Mouse (Mus musculus) ovary, adult 18-20 months (tissue): ENCODE measurements around the gene Opcml.

Source experiments
- DNase-seq: peaks from one replicate; pipeline ENCODE4 v3.0.0; 2022; ENCODE audit warnings: low spot score, mixed read lengths

Opcml gene

GRCm38 (mm10) chr9:28327985-28328384 lies 537.4 kb downstream of the Opcml start:
- DNase-seq = no peak

GRCm38 (mm10) chr9:28328434-28328833 lies 537.9 kb downstream of the Opcml start:
- DNase-seq = no peak

- no peak for DNase-seq
These were observed 538.9 kb downstream of the Opcml start for GRCm38 (mm10) chr9:28329477-28329876.

DNA sequence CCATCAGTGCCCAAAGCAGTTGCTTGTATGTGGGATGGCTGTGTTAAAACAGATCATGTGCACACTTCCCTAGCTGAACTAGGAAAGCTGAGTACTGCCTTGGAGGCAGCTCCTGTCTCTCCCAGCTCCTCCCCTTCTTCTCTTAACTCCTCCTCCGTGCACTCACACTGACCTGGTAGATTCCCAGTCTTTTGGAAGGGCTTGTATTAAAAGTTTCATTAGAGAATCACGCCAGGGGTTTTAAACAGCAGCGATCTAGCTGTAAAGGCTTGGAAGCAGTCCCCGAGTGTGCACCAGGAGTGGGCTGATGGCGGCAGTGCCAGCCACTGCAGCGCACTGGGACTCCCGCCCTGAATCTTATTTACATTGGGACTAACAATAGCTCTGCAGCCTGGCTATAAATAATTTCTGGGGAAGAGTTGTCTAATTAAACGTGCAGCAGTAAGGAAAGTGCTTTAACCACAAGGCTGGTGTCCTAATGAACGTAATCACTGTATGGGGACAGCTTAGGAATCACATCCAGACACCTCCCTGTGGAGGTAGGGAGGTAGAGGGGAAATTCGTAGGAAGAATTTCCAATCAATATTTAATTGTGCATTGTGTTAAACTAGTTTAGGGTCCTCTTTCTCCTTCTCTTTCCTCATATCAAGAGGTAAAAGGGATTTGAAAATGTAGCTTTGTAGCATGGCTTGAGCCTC lies 546.1 kb downstream of the Opcml start:
- no peak for DNase-seq

DNA sequence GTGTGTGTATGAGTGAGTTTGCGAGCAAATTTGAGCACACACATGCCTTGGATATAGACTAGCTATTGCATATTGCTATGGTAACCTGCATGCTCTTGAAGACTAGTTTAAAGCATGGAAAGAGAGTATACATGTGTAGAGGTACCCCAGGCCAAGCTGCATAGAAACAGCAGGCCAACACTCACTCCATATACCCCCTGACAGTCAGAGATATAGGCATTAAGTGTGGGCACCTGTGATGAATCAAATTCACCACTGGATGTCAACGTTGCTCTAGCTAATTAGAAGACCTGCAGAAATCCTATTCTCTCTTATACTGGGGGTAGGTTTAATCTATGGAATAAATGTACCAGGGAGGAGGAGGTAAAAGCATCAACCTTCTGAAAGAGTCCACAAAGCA lies 547.3 kb downstream of the Opcml start:
- no peak for DNase-seq

DNA sequence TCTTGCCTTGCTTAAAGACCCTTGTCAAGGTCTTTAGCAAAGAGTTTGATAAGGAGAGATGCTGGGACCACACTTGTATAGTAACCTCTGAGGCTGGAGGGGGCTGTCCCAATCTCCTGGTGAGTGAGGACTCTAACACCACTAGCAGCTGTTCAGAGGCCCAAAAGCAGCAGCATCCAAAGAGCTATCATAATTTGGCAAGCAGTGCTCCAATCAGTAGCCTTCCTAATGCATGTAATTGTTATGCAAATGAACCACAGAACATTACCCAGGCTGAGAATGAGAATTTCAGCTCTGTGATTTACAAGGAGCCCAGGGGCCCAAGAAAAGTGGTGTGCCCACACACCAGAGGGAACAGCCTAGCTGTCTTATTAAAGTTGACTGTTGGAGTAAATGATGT lies 564.4 kb downstream of the Opcml start:
- no peak for DNase-seq

- no peak for DNase-seq
These were observed 567.4 kb downstream of the Opcml start for GRCm38 (mm10) chr9:28357946-28358345.

GRCm38 (mm10) chr9:28360691-28361090 lies 570.1 kb downstream of the Opcml start:
- no peak for DNase-seq

- no peak for DNase-seq
These were observed 574.0 kb downstream of the Opcml start for GRCm38 (mm10) chr9:28364473-28365159.

GRCm38 (mm10) chr9:28365160-28365473 lies 574.5 kb downstream of the Opcml start:
- no peak for DNase-seq

- DNase-seq = no peak
These were observed 596.1 kb downstream of the Opcml start for GRCm38 (mm10) chr9:28386527-28387175.

DNA sequence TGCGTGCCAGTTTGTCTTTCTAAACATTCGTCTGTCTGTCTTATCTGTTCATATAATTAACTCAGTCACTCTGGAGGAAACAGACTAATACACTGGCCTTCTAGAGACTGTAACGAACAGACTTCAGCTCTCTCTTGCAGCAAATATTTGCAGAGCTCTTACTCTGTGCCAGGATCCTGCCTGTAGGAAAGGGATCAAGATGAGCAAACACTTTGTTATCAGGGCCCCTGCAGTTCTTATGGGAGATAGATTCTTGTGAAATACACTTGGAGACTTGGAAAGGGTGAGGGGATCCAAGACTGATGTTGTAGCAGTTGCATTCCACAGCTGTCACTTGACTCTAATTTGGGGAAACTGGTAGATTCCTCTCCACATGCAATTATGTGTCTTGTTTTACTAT lies 604.6 kb downstream of the Opcml start:
- no peak for DNase-seq

DNA sequence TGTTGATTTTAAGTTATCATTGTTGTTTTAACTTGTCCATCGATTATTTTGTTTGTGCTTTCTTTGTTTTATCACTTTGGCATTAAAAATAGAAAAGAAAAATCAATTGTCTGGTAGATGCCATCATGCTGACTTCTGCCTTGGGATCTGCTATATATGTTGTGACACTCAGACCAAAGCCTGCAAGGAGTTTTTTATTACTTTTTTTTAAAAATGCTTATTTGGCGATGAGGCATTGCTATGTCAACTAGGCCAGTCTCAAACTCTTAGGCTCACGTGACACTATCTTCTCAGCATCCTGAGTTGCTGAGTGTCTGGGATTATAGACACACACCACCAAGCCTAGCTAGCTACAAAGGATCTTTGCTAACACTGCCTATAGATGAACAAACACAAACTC lies 605.1 kb downstream of the Opcml start:
- no peak for DNase-seq

- no peak for DNase-seq
These were observed 612.4 kb downstream of the Opcml start for GRCm38 (mm10) chr9:28402770-28403650.

DNA sequence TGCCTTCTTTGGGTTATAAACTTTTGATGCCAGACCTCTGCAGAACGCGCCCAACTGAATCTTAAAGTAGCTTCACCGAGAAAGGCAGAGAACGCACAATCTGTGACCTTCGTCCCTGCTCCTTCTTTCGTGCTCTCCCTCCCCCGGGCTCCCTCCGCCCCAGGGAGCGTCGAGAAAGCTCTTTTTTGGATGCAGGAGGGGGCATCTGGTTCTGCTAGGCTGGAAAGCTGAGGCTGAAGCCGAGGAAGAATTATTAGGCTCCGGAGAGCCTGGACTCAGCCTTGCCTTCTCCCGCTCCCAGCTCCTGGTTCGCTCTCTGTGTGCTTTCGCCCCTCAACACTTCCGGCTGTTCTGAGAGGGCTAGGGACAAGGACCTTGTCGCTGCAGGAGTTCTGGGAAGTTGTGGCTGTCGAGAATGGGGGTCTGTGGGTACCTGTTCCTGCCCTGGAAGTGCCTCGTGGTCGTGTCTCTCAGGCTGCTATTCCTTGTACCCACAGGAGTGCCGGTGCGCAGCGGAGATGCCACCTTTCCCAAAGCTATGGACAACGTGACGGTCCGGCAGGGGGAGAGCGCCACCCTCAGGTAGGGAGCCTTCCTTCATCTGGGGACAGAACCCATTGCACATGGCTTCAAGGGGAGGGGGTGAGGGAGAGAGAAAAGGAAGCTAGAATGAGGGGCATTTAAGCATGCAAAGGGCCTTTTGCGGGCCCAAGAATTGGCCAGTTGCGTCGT lies 613.4 kb downstream of the Opcml start:
- DNase-seq = no peak

DNA sequence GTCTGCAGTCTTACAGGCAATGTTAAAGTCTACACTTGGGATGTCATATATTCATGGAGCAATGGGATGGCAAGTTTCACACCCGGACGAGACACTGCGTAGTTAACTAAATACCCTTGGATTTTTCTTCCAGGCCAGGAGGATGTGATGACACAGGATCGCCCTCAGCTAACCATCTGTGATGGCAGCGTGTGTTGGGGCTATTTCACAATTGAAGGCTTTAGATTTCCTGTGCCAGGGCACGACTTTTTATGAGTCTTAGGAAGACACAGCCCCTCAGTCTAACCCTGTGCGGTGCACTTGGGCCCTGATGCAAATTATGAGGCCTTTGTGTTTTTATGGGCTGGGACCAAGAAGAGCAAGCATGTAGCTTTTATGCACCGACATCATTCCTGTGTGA lies 614.0 kb downstream of the Opcml start:
- no peak for DNase-seq

- no peak for DNase-seq
These were observed 615.2 kb downstream of the Opcml start for GRCm38 (mm10) chr9:28405816-28406215.

DNA sequence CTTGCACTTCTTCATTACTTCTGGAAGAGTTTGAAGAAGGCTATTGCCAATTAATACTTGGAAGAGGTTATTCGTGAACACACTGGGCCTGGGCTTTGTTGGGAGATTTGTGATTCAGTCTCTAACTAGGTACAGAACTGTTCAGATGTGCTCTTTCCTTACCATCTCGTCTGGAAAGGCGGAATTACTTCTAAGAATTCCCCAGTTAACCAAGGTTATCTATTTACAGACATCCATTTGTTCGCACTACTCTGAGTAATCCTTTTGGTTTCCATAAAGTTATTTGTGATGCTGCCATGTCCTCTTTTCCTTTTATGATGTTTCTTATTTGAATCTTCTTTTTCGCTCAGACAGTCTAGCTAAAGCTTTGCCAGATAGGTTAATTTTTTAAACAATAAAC lies 630.2 kb downstream of the Opcml start:
- DNase-seq = no peak

GRCm38 (mm10) chr9:28423407-28423806 lies 632.8 kb downstream of the Opcml start:
- no peak for DNase-seq

DNA sequence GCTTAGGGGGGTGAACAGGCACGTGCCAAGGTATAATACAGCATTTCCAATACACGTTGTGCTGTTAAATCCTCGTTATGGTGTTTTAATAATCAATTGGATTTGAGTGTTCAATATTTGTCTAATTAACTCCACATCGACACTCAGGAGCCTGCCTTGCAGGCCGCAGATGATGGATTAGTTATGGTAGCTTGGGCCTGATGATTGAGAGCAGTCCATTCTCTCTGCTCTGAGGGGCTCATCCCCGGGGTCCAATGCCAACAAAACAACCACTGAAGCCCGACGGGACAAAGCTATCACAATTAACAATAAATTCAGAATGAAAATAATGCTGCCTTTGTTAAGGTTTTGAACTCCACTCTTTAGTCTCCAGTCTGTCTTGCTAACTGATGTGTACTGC lies 641.6 kb downstream of the Opcml start:
- DNase-seq = no peak

DNA sequence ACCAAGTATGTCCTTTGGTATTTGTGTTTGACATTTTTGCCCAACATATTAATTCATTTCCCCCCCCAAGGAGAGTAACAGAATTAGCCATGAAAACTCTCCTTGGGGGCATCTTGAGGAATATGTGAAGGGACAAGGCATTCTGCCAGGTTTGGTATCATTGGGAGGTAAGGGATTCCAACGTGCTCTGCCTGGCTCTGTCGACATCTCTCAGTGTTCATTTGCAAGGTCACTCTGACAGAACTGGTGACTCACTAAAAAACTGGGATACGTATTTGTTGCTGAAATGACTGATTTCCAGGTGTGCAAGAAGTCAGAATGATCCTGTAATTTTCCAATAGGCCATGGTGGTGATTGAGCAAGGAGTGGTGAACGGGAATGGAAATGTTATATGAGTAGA lies 648.2 kb downstream of the Opcml start:
- no peak for DNase-seq
